Mouse (Mus musculus): ENCODE data around the gene Scel. TPM values are rescaled to one million over a fixed set of nuclear protein-coding genes. Genes with fewer than 3 reads are reported as not detected.

The Scel gene
- total RNA-seq, 2 experiments from 2014 or later: 0.17 to 0.31 TPM

DNA sequence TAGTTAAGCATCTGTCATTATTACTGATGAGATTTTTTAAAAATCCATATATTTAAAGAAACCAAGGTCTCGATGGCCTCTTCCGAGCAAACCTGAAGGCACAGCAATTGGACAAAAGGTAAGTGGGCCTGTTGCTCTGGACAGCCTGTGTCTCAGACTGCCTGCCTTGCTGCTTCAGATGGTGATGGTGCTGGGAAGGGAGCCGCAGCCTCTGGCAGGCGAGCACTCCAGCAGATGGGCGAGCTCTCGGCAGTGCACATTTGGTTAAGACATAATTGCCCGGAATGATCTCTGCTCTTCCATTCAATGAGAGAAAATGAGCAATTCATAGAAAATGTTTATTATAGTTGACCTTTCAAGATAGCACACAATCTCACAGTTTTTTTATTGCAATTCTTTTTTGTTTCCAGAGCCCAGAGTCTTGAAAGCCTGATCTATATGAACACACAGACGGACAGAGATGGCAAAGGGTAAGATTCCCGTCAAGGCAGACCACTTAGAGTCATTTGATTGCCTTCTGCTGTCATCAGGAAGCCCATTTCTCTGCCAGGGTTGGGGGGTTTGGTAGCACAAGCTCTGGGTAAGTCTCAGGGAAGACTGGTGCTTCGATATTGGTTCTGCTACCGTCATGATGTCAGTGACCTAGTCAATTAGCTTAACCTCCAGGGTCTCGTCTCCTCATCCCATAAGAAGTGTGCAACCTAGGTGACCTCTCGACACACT is 58.6 kb downstream of the Scel start:
- DNase-seq: no peak

DNA sequence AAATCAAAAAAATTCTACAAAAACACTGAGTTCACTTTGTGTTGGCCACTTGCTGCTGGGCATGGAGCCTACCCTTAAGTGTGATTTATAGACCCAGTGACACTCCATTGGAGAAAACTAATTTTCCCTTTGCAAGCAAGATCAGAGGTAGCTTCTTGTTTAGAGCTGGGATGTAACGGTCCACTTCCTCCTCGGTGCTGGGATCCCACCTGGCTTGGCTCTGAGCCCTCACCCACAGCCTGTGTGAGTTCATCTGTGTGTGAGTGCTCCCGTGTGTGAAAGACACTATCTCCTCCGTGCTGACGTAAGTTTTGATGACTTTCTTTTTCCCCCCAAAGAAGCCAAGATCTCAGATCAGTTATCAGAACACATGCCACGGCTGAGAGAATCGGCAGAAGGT is 62.7 kb downstream of the Scel start:
- no peak for DNase-seq

DNA sequence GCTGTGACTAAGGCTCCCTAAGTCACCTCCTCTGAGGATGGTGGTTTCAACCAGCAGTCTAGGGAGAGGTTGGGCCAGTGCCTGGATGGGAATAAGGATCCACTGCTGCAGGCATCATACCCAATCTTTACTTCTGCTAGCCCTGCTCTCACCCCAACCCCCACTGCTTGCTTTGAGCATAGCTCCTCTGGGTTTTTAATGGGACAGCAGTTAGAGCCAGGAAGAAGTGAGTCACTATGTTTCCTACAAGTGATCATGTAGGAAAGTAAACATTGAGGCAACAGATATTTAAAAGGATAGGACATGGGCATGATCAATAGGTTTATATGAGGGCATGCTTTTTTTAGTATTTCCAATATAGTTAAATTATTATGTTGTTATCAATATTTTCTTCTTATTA is 63.9 kb downstream of the Scel start:
- DNase-seq: no peak

DNA sequence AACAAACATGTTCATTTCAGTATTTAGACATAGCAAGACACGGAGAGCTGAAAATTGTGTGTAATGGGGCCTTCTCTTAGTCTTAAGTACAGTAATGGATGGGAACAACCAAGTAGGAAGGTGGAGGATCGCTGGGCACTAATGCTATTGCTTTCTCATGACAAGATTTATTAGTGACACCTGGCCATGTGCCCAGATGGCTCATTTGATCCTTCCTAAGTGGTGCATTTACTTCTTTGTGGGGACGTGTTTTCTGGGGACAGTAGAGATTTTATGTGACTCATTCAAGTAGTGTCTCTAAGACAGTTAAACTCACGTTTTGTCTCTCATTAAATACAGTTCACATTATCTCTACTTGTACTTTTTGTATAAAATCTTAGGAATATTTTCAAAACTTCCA is 73.5 kb downstream of the Scel start:
- DNase-seq: no peak

DNA sequence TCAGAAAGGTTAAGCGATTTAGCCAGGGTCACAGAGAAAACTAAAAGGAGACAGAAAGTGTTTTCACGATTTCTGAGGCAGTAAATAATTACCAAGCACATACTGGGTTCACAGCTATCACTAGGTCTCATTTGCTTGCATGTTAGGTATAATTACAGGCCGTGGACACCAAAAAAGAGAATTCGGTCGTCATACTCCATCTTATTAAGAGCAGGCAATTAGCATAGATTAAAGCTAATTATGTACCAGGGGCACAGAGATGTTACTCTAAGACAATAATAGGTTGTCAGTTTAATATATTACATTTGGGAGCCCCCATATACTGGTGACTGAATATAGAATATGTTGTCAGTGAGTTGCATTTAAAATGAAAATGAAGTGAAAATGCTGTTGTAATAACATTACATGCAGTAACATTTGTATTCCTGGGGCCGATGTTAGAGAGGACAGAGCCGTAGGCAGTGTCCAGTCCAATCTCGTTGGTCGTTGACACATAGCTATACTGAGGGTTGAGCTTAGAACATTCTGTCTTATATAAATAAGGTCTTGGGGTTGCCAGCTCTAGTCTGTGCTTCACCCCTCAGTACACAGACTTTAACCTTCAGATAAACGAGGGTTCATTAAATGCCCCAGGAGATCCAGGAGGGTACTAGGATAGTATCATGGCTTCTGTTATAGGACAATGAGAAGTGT is 74.2 kb downstream of the Scel start:
- DNase-seq: no peak

DNA sequence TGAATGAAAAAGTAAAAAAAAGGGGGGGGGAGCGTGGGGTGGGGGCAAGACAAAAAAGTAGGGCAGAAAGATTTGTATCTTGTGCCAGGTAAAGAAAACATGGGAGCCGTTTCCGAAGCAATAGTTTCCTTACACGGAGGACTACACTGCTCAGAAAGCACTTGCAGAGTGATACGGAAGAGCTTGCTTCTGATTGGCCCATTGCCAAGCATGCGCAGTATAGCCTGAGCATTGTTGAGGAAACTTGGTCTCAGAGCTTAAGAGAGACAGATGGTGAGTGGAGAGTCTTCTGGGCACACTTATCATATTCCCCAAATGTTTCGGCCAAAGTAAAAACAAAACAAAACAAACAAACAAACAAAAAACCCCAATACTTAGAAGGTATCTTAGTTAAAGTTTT is 76.7 kb downstream of the Scel start:
- peak in 1 of 2 experiments; percentile 2 for DNase-seq

DNA sequence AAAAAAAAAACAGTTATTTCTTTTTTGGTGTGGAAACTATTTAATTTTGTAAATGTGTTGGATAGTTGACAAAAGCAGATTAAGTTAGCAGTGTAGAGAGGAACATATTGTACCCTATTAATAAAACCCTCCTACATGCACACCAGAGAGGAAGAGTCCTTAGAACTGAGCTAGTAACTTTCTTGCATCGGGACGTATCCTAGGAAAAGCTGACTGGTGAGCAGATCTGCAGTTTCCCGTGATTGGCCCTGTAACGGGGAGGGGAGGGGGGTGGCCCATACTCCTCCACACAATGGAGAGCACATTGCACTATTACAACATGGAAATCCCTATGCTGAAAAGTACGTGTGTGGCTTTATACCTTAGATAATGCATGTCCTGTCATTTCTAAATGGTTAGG is 82.7 kb downstream of the Scel start:
- DNase-seq: no peak

DNA sequence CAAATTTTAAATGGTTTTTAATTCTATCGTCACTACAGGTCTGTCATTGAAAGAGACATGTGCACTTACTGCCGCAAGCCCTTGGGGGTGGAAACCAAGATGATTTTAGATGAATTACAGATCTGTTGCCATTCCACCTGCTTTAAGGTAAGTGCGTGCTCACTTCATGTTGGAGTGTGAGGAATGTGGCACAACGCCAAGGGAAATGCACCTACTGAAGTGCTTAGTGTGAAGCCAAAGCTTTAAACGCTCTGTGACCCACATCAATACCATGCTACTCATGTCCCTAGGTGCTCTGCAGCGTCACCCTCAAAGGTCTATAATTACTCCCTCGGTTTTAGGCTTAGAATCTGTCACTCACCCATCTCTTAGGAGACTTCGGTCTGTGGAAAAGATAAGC is 94.9 kb downstream of the Scel start:
- DNase-seq: no peak

DNA sequence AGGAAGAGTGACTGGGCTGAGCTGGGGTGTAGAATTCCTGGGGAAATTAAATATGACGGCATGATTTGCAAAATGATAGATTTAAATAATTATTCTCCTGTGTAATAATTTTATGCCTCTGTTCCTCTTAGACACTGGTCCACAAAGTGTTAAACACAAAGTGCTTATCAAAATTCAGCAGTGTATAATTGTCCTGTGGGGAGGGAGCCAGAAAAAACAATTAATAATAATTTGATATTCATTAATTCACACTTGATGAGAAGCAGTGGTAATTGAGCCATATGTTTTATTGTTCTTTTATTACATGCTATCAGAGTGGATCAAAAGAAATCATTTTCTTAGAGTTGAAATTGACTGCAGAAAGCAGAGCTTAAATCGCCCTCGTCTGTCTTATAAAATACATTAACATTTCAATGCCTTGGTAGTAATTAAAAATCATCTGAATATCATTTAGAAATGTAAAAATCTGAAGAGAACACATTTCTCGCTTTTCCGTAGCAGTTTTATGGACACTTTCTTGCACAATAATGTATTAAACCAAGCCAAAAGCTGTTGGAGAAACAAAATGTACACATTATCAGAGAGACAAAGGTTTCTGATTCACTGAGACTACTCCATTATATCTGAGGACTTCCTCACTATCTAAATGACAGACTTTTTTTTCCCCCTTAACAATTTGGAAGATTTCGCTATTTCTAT is 100.6 kb downstream of the Scel start:
- DNase-seq: no peak

DNA sequence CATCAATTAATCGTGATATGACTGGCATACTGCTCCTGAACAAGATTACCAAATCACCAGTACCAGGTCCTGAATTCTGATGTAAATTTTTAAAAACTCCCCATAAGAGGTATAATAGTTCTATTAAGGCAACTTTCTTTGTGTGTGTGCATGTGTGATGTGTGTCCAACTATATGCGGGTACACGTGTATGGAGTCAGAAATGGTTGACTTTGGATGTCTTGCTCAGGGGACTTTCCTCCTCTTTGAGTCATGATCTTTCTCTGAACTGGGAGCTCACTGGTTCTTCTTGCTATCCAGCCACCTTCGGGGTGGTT is 101.1 kb downstream of the Scel start:
- DNase-seq: no peak

DNA sequence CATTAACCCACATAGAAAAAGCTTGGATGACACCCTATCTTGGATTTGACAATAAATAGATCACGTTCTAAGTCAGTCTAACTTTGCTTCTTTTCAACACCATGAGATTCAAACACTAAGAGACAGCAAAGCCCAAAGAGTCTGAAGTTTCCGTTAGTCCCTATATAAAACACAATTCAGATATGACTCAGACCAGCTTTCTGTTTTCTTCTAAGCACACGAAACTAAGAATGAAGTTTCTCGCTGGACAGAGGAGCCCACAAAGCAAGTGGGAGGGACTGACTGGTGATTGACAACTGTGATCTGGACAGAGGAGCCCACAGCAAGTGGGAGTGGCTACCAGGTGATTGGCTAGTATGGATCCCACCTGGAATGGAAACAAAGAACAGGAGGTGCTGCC is 106.6 kb downstream of the Scel start:
- DNase-seq: no peak

DNA sequence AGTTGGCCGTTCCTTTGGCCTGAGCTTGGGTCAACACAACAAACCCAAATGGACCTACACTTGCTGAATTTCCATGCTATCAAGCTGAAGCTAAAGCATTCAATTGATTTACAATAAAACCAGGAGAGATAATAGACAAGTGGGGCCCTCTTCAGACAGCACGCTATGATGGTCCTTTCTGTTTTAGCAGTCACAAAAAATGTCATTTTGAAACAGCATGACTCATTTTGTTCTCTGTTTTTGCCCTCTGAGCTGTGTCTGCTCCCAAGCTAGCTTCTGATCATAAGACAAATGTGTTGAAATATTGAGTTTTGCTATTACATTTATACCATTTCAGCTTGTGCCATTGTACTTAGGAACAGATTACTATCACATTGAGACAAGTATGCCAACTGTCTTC is 108.1 kb downstream of the Scel start:
- no peak for DNase-seq

DNA sequence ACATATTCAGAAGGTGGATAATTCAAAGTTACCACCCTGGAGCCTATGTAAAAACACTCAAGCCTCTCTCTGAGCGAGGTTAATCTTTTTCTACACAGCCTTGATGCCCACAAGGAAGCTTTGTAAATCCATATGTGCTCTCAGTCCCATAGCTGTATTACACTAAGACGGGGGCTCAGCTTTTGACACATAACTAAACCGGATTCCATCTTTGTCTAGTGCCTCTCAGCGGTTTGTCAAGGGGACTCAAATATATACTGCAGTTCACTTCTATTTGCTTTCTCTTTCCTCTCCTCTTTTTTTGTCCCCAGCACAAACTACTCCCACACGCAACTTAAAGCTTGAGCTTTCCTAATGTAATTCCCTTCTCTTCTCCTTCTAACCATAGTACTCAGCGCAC is 113.0 kb downstream of the Scel start:
- no peak for DNase-seq

DNA sequence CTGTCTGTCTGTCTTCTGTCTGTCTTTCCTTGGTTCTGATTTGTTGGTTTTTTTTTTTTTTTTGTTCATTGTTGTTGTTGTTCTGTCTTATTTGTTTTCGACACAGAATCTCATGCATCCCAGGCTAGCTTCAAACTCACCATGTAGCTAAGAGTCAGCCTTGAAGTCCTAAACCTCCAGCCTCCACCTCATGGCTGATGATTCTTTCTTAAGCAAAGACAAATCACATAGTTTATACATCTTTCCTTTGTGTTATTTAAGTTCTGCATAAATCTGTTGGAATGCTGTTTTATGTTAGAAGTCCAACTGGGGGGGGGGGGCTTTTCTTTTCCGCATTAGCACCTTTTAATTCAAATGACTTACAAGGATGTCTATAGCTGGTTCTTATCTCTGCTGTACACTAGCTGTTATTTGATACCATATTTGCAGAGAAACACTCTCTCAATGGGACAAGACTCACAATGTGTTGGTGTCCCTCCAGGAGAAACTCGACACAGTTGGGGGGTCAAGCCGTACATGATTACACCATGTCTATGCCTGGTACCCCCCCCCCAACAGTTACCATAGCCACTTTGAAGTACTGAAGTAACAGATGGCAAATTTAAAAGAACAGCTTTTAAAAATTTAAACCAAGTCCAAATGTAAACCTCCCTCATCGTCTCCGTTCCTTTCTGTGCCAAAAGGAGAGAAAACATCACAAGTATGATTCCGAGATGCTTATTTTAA is 116.7 kb downstream of the Scel start:
- no peak for DNase-seq

DNA sequence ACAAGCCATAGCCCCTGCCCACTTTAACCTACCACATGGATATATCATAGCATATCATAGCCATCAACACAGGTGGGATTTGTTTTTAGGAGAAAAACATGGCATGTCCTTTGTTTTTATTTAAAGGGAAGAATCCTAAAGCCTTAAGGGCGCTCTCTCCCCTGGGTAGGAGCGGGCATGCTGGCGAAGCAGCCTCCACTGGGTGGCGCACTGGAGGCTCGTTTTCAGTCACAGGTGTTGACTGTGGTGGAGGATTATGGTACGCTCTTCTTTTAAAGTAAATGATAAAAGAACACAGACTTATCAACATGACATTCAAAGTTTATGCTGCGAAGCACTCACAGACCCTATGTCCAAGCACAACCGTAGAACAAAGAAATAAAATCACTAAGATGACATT is 117.4 kb downstream of the Scel start:
- no peak for DNase-seq

DNA sequence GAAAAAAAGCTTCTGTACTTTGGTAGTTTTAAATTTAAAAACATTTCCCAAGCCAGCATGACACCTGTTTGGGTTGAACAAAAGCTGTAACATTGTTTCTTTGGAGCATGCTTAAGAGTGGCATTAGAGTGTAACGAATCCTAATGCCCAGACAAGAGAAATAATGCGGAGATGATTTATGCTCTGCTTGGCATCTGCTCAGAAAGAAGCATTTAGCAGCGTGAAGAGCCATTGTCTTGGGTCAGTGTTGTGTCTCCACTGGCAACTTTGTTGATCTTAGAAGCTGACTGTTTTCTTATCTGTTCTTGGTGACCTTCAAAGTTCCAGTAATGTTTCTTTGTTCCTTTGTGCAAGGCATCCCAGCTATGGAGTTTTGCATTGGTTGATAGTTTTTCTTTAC is 130.8 kb downstream of the Scel start:
- no peak for DNase-seq

DNA sequence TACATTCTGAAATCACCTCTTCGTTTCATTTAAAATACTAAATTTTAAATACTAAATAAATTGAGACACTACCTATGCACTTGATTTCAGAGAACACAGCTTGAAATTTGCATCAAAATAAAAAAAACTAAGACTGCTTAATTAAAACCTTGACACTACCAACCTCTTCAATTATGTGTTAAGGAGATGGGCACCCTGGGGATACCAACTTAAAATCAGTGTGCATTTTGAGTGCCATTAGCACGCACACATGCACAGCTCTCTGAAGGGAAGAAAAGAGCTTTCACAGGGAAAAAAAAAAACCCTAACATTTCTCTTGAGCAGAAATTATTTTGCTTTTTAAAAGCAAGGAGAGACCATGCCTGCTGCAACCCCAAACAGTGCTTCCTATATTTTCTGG is 134.8 kb downstream of the Scel start:
- no peak for DNase-seq

DNA sequence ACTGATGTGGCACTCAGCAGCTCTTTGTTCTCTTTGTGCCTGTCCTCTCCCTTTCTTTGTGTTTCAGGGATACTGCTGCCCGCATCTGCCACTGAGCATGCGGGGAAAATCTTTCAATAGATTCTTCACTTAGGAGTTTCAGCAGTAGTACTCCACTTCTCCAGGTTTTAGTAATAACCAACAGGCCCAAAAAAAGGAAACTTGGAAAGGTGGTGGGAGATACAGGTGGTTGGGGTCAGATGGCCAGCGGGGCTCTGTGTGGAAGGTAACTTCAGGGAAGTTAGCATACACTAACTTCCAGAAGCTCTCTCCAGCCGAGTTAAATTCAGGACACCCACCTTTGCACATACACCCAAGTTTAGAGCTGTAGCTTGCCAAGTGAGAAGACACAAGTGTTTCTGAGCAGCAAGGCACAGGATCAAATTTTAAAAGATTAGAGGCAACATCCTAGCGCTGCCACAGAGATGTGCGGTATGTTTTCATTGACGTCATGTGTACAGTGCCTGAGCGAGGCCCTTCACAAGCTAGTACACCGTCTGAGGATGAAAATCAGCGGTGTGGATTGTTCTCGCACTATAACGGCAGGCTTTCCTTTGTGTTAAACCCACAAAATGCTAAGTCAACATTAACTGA is 135.6 kb downstream of the Scel start:
- no peak for DNase-seq

DNA sequence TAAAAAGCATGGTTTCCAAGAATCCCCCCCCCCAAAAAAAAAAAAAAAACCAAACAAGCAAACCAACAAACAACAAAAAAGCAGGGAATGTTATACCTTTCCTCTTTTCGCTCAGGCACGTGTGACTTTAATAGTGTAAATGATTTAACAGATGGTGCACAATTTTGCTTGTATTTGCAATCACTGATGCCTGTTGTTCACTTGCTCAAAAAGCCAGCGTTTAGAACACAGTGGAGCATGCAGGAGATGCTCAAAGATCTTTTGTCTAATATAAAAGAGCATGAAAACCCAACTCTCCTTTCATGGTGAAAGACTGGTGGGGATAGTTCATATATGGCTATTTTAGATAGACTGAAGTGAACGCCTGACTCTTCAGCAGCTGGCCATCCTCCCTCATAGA is 136.2 kb downstream of the Scel start:
- no peak for DNase-seq

DNA sequence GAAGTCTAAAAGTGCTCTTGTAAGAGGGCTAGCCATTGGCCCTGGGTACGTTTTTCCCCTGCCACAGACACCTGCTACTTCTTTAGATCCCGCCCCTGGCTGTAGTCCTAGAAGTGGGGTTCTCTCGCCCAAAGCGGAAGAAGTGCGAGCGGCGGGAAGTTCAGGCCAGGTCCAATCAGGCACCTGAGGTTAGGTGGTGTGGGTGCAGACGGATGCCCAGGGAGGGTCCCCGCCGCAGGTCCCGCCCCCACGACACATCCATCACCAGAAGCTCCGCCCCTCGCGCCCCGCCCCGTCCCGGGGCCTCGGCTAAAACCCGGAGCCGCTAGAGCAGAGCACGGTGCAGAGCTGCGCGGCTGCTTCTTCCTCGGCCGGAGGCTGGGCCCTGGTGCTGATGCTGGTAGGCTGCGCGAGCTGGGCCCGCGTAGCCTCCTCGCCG is 136.8 kb downstream of the Scel start, which contains the start of gene Slain1:
Gene Slain1, plus strand, starts transcription at position 333 of the 439 bp plus-strand sequence.
- peak; percentile 22 to 64 for DNase-seq

DNA sequence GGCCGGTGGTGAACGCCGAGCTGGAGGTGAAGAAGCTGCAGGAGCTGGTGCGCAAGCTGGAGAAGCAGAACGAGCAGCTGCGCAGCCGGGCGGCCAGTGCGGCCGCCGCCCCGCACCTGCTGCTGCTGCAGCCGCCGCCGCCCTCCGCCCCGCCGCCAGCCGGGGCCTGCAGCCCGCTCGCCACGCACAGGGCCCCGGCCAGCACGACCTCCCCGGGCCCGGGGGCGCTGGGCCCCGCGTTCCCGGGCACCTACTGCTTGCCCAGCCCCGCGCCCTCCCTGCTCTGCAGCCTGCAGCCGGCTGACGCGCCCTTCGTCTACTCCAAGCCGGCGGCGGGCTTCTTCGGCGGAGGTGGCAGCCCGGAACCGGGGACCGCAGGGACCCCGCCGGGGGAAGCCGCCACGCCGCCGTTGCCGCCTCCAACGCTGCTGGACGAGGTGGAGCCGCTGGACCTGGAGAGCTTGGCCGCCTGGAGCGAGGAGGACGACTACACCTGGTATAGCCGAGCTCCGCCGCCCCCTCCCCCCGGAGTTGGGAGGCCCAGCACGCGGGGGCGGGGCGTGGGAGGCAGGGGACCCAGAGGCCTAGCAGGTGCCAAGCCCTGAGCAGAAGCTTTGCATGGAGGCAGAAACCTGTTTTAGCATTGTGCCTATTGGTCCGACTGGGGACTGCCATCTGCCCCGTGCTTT is 137.4 kb downstream of the Scel start:
- peak; percentile 5 to 18 for DNase-seq

DNA sequence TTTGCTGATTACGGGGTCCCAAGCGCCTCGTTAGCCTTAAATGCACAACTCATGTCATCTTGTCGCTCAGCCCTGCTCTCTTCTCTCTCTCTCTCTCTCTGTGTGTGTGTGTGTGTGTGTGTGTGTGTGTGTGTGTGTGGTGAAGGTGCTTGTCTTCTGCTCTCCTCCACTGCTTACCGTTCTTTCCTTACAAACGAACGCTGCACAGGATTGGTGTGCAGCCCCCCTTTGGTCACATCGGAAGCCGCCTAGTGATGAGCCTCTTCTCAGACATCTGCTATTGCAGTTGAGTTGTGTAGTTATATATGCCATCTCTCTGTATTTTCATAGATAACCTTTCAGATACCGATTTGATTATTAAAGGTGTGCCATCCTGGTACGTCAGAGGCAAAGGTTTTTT is 138.0 kb downstream of the Scel start:
- no peak for DNase-seq

Data from heart, adult 18-20 months (tissue).